Mouse (Mus musculus): ENCODE measurements around the gene Megf8.

DNA sequence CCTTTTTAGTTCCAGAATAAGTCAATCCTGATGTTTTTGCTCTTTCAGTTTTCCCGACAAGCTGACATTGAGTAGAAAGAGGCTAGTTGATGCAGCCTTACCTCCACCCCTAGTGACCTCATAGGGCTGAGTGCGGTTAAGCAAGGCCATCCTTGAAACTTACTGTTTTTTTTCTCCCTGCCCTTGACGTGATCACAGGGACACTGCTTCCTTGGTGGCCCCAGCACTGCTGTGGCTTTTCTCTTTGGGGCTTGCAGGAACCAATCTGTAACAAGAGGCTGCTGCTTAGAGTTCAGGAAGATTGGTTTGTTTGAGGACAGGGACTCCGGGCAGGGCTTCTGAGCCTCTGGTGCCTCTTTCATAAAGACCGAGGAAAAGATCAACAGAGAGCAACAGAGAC lies 85.0 kb downstream of the Megf8 start:
- no peak for TF ChIP-seq POLR2A (IDR thresholded peaks at IDR 0.05; ENCODE audit: insufficient read length, low read depth)
- no peak for TF ChIP-seq MYOD1 (IDR thresholded peaks at IDR 0.05; ENCODE audit: control insufficient read depth in 1 of 3, insufficient read length in 2 of 3, low read depth in 2 of 3)
- no peak for TF ChIP-seq USF1 (IDR thresholded peaks at IDR 0.05; ENCODE audit: low read depth)
- TF ChIP-seq SRF (IDR thresholded peaks at IDR 0.05; ENCODE audit: control insufficient read depth, insufficient read length, low read depth) = no peak
- TF ChIP-seq E2F4 (IDR thresholded peaks at IDR 0.05; ENCODE audit: insufficient read depth) = no peak
- no peak for TF ChIP-seq MAX (IDR thresholded peaks at IDR 0.05; ENCODE audit: low read depth)
